Mouse (Mus musculus) kidney, postnatal 0 days (tissue): ENCODE data around the gene Popdc2. TPM values are rescaled to one million over a fixed set of nuclear protein-coding genes. Genes with fewer than 3 reads are reported as not detected.

Source experiments
- ATAC-seq: fragments of 200-750 bp; cut with Nextera tagmentation; replicated peaks from 2 replicates; pipeline ENCODE4 v1.8.0; 2017; ENCODE audit warnings: low read depth, moderate number of reproducible peaks, moderate TSS enrichment, moderate library complexity; ENCODE audit not compliant: low FRiP score
- DNase-seq: peaks from one replicate; pipeline ENCODE4 v3.0.0-alpha.2; 2016; ENCODE audit warnings: low spot score
- H3K27ac ChIP-seq: fragments of 300-500 bp; sonication (generic); 2 replicates; pipeline ENCODE4 v1.5.1; 2014; ENCODE audit warnings: mild to moderate bottlenecking
- H3K27me3 ChIP-seq: fragments of 300-500 bp; sonication (generic); 2 replicates; pipeline ENCODE4 v1.6.1; 2014; ENCODE audit warnings: low read length, mixed read lengths; ENCODE audit not compliant: insufficient read depth
- H3K36me3 ChIP-seq: fragments of 300-500 bp; sonication (generic); 2 replicates; pipeline ENCODE4 v1.6.1; 2014; ENCODE audit warnings: low read length, mixed read lengths; ENCODE audit not compliant: insufficient read depth
- H3K4me1 ChIP-seq: fragments of 300-500 bp; sonication (generic); replicated peaks from 2 replicates; pipeline ENCODE4 v1.6.1; 2014; ENCODE audit warnings: antibody characterized with exemption, low read length, mixed read lengths; ENCODE audit not compliant: insufficient read depth
- H3K4me2 ChIP-seq: fragments of 300-500 bp; sonication (generic); 2 replicates; pipeline ENCODE4 v1.6.1; 2014; ENCODE audit warnings: mild to moderate bottlenecking, low read length, moderate library complexity, mixed read lengths
- H3K4me3 ChIP-seq: fragments of 300-500 bp; sonication (generic); replicated peaks from 2 replicates; pipeline ENCODE4 v1.5.1; 2014; ENCODE audit warnings: low read depth, low read length
- H3K9ac ChIP-seq: fragments of 300-500 bp; sonication (generic); 2 replicates; pipeline ENCODE4 v1.6.1; 2014; ENCODE audit warnings: low read depth, low read length
- H3K9me3 ChIP-seq: fragments of 300-500 bp; sonication (generic); replicated peaks from 2 replicates; pipeline ENCODE4 v1.6.1; 2016; ENCODE audit warnings: low read length, inconsistent platforms, mixed read lengths
- CTCF ChIP-seq: IDR thresholded peaks from 2 replicates; pipeline ENCODE4 v1.5.1; 2016; ENCODE audit warnings: antibody characterized with exemption, low read depth, mild to moderate bottlenecking, moderate library complexity
- WGBS: fragments of 180-500 bp; shearing (Covaris S2); extraction: QIAGEN DNeasy Blood & Tissue Kit; methylation state at CpG from one replicate; pipeline ENCODE4 v1.1.7; 2014; 5-methylcytosine and 5-hydroxymethylcytosine counted together
- polyA plus RNA-seq: library from polyadenylated mRNA; unstranded; fragments of >200 nt; fragmentation: Nextera tagmentation; extraction: Ambion mirVana; gene quantifications from 2 replicates; pipeline ENCODE4 v1.2.1, GENCODE M21; 2015

Popdc2 gene
- polyA plus RNA-seq, 1 experiment from 2014 or later, result 0.55 TPM

GRCm38 (mm10) chr16:38390322-38390721 lies 28.3 kb downstream of the Popdc2 start:
- no peak overlapping the region for H3K4me3 ChIP-seq
- H3K9me3 ChIP-seq, result no peaks in the 10 kb centered on the region
- DNase-seq, result no peak
- TF ChIP-seq CTCF, result no peak
- no peak for ATAC-seq
- H3K4me2 ChIP-seq, result no peak overlapping the region
- H3K27ac ChIP-seq, result no peak overlapping the region
- 86% methylated on average over 7 of the region's 7 CpGs for WGBS
- H3K4me1 ChIP-seq, result peaks cover 3% of the 10 kb centered on the region; the same call in 1 of the 2 replicates
- no peak overlapping the region for H3K9ac ChIP-seq
- H3K36me3 ChIP-seq, result no peaks in the 10 kb centered on the region
- H3K27me3 ChIP-seq, result no peaks in the 10 kb centered on the region

- WGBS, result 58% methylated on average over 23 of the region's 23 CpGs
- Histone ChIP-seq H3K9me3 (no peaks in the 10 kb centered on the region), H3K4me1 (peaks cover 6% of the 10 kb centered on the region; the same call in 1 of the 2 replicates), H3K9ac (no peak overlapping the region), H3K27me3 (no peaks in the 10 kb centered on the region), H3K4me3 (no peak overlapping the region), H3K36me3 (no peaks in the 10 kb centered on the region), H3K27ac (no peak overlapping the region), H3K4me2 (peak overlapping the region; percentile 14; the same call in 1 of the 2 replicates)
- DNase-seq (peak; percentile 45), ATAC-seq (no peak)
- no peak for TF ChIP-seq CTCF
Observed at GRCm38 (mm10) chr16:38392126-38392894, 30.3 kb downstream of the Popdc2 start.

GRCm38 (mm10) chr16:38394191-38394618 lies 32.2 kb downstream of the Popdc2 start:
- no peaks in the 10 kb centered on the region for H3K27me3 ChIP-seq
- no peak for DNase-seq
- ATAC-seq, result no peak
- H3K27ac ChIP-seq, result no peak overlapping the region
- 87% methylated on average over 8 of the region's 8 CpGs for WGBS
- H3K4me1 ChIP-seq, result peaks cover 6% of the 10 kb centered on the region; the same call in 1 of the 2 replicates
- H3K9ac ChIP-seq, result no peak overlapping the region
- H3K4me3 ChIP-seq, result no peak overlapping the region
- TF ChIP-seq CTCF, result no peak
- no peak overlapping the region for H3K4me2 ChIP-seq
- H3K36me3 ChIP-seq, result no peaks in the 10 kb centered on the region
- no peaks in the 10 kb centered on the region for H3K9me3 ChIP-seq

GRCm38 (mm10) chr16:38395060-38395730 lies 33.2 kb downstream of the Popdc2 start:
- DNase-seq (no peak), ATAC-seq (no peak)
- H3K4me3 ChIP-seq, result no peak overlapping the region
- no peak for TF ChIP-seq CTCF
- H3K4me1 ChIP-seq, result peaks cover 15% of the 10 kb centered on the region
- no peaks in the 10 kb centered on the region for H3K27me3 ChIP-seq
- H3K9ac ChIP-seq, result no peak overlapping the region
- no peak overlapping the region for H3K4me2 ChIP-seq
- no peaks in the 10 kb centered on the region for H3K36me3 ChIP-seq
- WGBS, result 51% methylated on average over 6 of the region's 6 CpGs
- no peaks in the 10 kb centered on the region for H3K9me3 ChIP-seq
- H3K27ac ChIP-seq, result no peak overlapping the region

- H3K27me3 ChIP-seq, result no peaks in the 10 kb centered on the region
- H3K4me2 ChIP-seq, result peak overlapping the region; percentile 16; the same call in 1 of the 2 replicates
- no peak overlapping the region for H3K9ac ChIP-seq
- no peaks in the 10 kb centered on the region for H3K9me3 ChIP-seq
- no peaks in the 10 kb centered on the region for H3K36me3 ChIP-seq
- TF ChIP-seq CTCF, result no peak
- H3K4me1 ChIP-seq, result peaks cover 17% of the 10 kb centered on the region
- peak; percentile 88 for DNase-seq
- H3K4me3 ChIP-seq, result no peak overlapping the region
- H3K27ac ChIP-seq, result no peak overlapping the region
- no peak for ATAC-seq
- 30% methylated on average over 13 of the region's 13 CpGs for WGBS
Observed at GRCm38 (mm10) chr16:38396155-38396554, 34.1 kb downstream of the Popdc2 start.

- DNase-seq (no peak), ATAC-seq (peak; percentile 71; the same call in 1 of the 2 replicates)
- Histone ChIP-seq H3K9me3 (no peaks in the 10 kb centered on the region), H3K4me1 (peaks cover 17% of the 10 kb centered on the region), H3K4me3 (no peak overlapping the region), H3K9ac (no peak overlapping the region), H3K36me3 (no peaks in the 10 kb centered on the region), H3K27ac (no peak overlapping the region), H3K27me3 (no peaks in the 10 kb centered on the region), H3K4me2 (no peak overlapping the region)
- no peak for TF ChIP-seq CTCF
- WGBS, result 84% methylated on average over 6 of the region's 6 CpGs
Observed at GRCm38 (mm10) chr16:38398266-38398665, 36.3 kb downstream of the Popdc2 start.
